Mouse (Mus musculus) megakaryocyte-erythroid progenitor cell, adult 5-6 weeks (primary cell): ENCODE measurements around the gene Kcnv2. TPM values are rescaled to one million over a fixed set of nuclear protein-coding genes. Genes with fewer than 3 reads are reported as not detected.

ENCODE experiments used
- ATAC-seq: replicated peaks from 2 replicates; pipeline ENCODE4 v1.8.0; 2016; ENCODE audit warnings: mild to moderate bottlenecking, inconsistent platforms; ENCODE audit not compliant: severe bottlenecking, poor library complexity, low FRiP score, low TSS enrichment
- total RNA-seq, 2 experiments: library from RNA; stranded (forward) in 1 of 2; stranded (reverse) in 1 of 2; fragments of 200-1000, 215-1000 nt in 1 of 2; fragments of >200 nt in 1 of 2; fragmentation: Nextera tagmentation in 1 of 2; gene quantifications; 2 replicates each; pipeline ENCODE4 v1.2.3; 2014 to 2017

Kcnv2 gene
- total RNA-seq (2014; fragmentation: Nextera tagmentation) (not detected in 2 replicates), total RNA-seq (2017) (not detected in 2 replicates)

- no peak for ATAC-seq
Observed at GRCm38 (mm10) chr19:27322281-27322680, at the start of gene Kcnv2. Kcnv2 (plus strand) TSS chr19:27322588.

GRCm38 (mm10) chr19:27273385-27273784 is 49.0 kb upstream of the Kcnv2 start:
- ATAC-seq, result no peak

GRCm38 (mm10) chr19:27274382-27274781 is 48.0 kb upstream of the Kcnv2 start:
- no peak for ATAC-seq

GRCm38 (mm10) chr19:27279174-27279573 is 43.2 kb upstream of the Kcnv2 start:
- no peak for ATAC-seq

DNA sequence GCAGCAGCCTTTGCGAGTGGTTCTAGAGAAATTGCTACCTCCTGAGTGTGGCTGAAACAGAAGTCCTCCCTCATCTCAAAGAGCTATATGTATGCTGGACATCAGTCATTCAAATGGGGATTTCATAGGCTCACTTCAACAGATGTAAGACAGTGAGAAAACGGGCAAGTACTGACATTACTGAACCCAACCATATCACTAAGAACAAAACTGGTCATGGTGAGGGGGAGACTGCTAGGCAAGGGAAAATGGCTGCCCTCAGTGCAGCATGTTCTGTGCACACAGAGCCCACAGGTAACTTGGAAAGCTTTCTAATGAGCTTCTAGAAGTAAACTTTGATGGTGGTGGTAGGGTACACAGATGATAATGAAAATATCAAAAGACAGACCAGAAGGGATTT is 12.3 kb upstream of the Kcnv2 start:
- ATAC-seq, result no peak

DNA sequence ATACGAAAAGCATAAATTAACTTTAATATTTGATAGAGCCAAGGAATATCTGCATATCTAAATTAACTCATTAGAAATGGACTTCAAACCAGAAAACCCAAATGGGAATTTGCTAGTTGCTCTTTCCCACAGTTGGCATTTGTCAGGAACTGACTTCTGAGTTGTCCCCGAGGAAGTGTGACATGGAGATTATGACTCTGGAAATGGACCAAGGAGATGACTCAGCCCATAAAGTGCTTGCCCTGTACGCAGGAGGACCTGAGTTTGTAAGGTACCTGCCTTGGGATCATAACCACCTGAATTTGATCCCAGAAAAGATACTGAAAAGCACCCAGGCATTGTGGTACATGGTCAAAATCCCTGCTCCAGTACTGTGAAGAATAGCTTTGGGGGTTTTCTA is 11.1 kb upstream of the Kcnv2 start:
- no peak for ATAC-seq

- no peak for ATAC-seq
Observed at GRCm38 (mm10) chr19:27312266-27313079, 9.9 kb upstream of the Kcnv2 start.

GRCm38 (mm10) chr19:27313080-27313413 is 9.3 kb upstream of the Kcnv2 start:
- ATAC-seq, result no peak

DNA sequence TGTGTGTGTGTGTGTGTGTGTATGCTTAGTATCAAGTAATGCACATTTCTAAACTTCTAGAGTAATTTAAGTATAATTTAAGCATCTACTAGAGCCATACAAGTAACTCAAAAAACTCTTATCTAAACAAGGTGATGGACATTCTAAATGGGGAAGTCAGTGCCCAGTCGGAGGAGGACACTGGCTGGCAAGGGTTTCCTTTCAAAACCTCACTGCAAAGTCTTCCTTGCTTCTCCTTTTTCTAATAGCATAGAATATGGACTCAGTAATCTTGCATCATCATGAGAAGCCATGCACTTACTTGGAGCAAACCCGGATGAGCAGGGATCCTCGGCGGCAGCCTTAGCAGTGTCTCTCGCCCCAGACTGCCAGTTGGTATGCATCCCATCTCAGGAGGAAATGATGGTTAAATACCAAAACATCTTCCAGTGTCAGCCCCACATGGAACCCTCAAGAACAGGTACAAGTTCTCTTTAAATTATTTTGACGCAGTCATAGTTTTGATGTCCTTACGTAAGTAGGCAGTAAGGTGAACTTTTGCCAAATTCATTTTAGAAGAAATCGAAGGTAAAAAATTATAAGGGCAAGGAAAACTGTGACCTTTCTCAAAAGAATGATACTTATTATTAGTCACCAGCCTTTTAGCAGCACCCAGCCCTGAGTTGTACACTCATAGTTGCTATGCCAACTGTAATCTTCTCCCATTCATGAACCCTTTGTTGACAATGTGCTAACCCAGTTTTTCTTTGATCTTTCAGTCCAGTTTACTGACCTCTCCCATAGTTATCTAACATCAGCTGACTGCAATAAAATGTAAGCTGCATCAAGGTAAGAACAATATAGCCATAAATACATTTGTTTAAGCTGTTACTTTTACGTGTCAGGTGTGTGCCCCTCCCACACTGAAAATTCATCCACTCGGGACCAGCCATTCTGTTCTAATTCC is 5.8 kb upstream of the Kcnv2 start:
- ATAC-seq, result no peak

DNA sequence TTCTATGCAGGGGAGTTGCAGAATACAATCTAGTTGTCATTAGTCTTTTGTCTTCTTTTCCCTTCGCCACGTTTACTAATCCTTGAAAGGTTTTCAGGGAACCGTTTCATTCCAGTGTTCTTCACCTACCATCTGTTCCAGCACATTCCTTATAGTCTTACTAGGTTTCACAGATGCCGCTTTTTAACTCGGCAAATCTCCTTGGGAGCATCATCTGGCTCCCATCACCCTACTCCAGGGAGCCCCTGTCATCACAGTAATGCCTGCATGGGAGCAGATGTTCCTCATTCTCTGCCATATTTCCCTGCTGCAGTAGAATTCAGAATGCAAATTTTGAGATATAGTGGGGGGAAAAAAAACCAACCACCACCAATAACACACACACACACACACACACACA is 5.1 kb upstream of the Kcnv2 start:
- ATAC-seq, result no peak

DNA sequence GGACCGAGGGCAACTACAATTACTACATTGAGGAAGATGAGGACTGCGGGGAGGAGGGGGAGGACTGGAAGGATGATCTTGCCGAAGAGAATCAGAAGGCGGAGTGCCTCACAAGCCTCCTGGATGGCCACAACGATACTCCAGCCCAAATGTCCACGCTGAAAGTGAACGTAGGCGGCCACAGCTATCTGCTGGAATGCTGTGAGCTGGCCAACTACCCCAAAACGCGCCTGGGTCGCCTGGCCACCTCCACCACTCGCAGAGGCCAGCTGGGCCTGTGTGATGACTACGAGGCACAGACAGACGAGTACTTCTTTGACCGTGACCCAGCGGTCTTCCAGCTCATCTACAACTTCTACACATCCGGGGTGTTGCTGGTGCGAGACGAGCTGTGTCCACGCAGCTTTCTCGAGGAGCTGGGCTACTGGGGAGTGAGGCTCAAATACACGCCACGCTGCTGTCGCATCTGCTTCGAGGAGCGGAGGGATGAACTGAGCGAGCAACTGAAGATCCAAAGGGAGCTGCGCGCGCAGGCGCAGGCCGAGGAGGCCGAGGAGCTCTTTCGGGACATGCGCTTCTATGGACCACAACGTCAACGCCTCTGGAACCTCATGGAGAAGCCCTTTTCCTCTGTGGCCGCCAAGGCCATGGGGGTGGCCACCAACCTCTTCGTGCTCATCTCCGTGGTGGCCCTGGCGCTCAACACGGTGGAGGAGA is 681 bp downstream of the Kcnv2 start:
- ATAC-seq, result no peak

GRCm38 (mm10) chr19:27325558-27325957 is 3.2 kb downstream of the Kcnv2 start:
- no peak for ATAC-seq

DNA sequence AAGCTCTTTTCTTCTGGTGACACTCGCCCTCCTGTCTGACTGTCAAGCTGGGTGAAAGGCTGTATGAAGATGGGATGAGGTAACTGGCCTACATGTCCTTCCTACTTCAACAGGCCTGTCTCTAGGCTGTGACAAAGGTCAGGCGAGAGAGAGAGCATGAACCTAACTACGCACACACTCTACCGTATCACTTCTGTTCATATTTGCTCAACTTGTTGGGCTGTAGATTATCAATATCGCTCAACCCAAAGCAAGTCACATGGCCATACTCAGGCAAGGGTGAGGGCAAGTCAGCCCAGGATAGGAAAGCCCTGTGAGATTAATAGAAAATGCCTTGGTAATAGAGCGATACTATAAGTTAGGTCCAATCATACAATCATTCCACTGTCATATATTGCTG is 5.2 kb downstream of the Kcnv2 start:
- ATAC-seq, result no peak

DNA sequence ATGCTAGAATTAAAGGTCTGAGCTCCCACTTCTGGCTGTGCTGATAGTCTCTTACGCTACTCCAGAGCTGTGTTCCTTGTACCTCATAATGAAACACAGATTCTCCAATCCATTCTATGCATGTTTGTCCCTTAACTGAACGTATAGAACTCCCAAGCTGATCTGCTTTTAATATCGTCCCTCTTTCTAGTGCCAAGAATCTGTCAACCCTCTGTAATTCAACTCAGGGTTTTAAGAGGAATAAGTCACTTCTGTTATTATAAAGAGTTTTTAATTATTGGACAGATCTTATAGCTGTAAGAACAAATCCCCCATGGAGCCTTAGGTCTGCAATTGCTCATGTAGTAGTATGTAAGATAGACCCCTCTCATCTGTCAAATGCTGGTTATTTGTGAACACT is 5.8 kb downstream of the Kcnv2 start:
- ATAC-seq, result no peak

- ATAC-seq, result no peak
Observed at GRCm38 (mm10) chr19:27328644-27329043, 6.3 kb downstream of the Kcnv2 start.

GRCm38 (mm10) chr19:27332207-27332794 is 9.9 kb downstream of the Kcnv2 start:
- ATAC-seq, result no peak

- ATAC-seq, result no peak
Observed at GRCm38 (mm10) chr19:27336126-27336917, 13.9 kb downstream of the Kcnv2 start.

DNA sequence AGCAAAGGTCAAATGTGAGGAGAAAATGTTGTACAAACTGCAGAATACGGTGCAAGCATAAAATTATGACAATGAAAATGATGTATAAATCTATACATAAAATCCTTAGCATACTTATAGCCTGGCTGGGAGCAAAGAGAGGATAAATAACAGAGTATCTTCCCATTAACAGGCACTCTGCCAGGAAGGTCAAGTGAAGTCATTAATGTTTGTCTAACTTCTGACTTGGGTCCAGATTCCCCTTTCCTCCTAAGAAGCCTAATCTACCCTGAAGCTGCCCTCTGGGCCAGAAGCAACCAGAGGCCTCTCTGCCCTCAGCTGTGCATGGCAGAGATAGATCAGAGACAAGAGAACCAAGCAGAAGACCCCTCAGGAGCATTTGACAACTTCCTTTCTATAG is 24.1 kb downstream of the Kcnv2 start:
- no peak for ATAC-seq

GRCm38 (mm10) chr19:27351700-27352099 is 29.3 kb downstream of the Kcnv2 start:
- ATAC-seq, result no peak
